Mouse (Mus musculus) intestine, postnatal 0 days (tissue): Measurements from ENCODE around the gene Taf3. TPM values are rescaled to one million over a fixed set of nuclear protein-coding genes. Genes with fewer than 3 reads are reported as not detected.

ENCODE experiments used
- ATAC-seq: fragments of 200-750 bp; cut with Nextera tagmentation; 2 replicates; pipeline ENCODE4 v1.8.0; 2017; ENCODE audit warnings: mild to moderate bottlenecking, moderate TSS enrichment, moderate library complexity
- H3K27ac ChIP-seq: fragments of 300-500 bp; sonication (generic); 2 replicates; pipeline ENCODE4 v1.5.1; 2014; ENCODE audit warnings: mild to moderate bottlenecking, low read depth, low read length, moderate library complexity
- H3K27me3 ChIP-seq: fragments of 300-500 bp; sonication (generic); replicated peaks from 2 replicates; pipeline ENCODE4 v1.6.1; 2014; ENCODE audit warnings: low read length, mixed read lengths; ENCODE audit not compliant: control insufficient read depth, insufficient read depth
- H3K36me3 ChIP-seq: fragments of 300-500 bp; sonication (generic); 2 replicates; pipeline ENCODE4 v1.6.1; 2014; ENCODE audit warnings: mild to moderate bottlenecking, moderate library complexity; ENCODE audit not compliant: control insufficient read depth, insufficient read depth
- H3K4me1 ChIP-seq: fragments of 300-500 bp; sonication (generic); replicated peaks from 2 replicates; pipeline ENCODE4 v1.6.1; 2014; ENCODE audit warnings: antibody characterized with exemption, low read length, mixed read lengths; ENCODE audit not compliant: control insufficient read depth, insufficient read depth
- H3K4me2 ChIP-seq: fragments of 300-500 bp; sonication (generic); replicated peaks from 2 replicates; pipeline ENCODE4 v1.6.1; 2014; ENCODE audit warnings: low read depth, mild to moderate bottlenecking, moderate library complexity
- H3K4me3 ChIP-seq: fragments of 300-500 bp; sonication (generic); 2 replicates; pipeline ENCODE4 v1.5.1; 2014; ENCODE audit warnings: low read depth, low read length
- H3K9ac ChIP-seq: fragments of 300-500 bp; sonication (generic); 2 replicates; pipeline ENCODE4 v1.6.1; 2014; ENCODE audit warnings: mild to moderate bottlenecking, low read depth, low read length
- H3K9me3 ChIP-seq: fragments of 300-500 bp; sonication (generic); 2 replicates; pipeline ENCODE4 v1.6.1; 2016; ENCODE audit warnings: mixed run types; ENCODE audit not compliant: control insufficient read depth
- CTCF ChIP-seq: sonication (generic); IDR thresholded peaks from 2 replicates; pipeline ENCODE4 v1.5.1; 2016; ENCODE audit warnings: low read depth, mild to moderate bottlenecking, control low read depth, antibody characterized with exemption, moderate library complexity
- WGBS: fragments of 180-500 bp; shearing (Covaris S2); extraction: QIAGEN DNeasy Blood & Tissue Kit; methylation state at CpG from one replicate; pipeline ENCODE4 v1.1.7; 2014; 5-methylcytosine and 5-hydroxymethylcytosine counted together
- polyA plus RNA-seq: library from polyadenylated mRNA; unstranded; fragments of >200 nt; fragmentation: Nextera tagmentation; extraction: Ambion mirVana; gene quantifications from 2 replicates; pipeline ENCODE4 v1.2.1, GENCODE M21; 2015

Taf3 gene
- polyA plus RNA-seq, 1 experiment from 2014 or later, result 5.1 TPM

GRCm38 (mm10) chr2:9890906-9891305 is 157.5 kb downstream of the Taf3 start:
- ATAC-seq, result no peak
- Histone ChIP-seq H3K9ac (no peak overlapping the region), H3K4me3 (no peak overlapping the region), H3K27me3 (peaks cover 94% of the 10 kb centered on the region), H3K27ac (no peak overlapping the region), H3K4me2 (no peak overlapping the region), H3K36me3 (no peaks in the 10 kb centered on the region), H3K4me1 (no peaks in the 10 kb centered on the region), H3K9me3 (no peaks in the 10 kb centered on the region)
- WGBS, result 6% methylated on average over 5 of the region's 5 CpGs
- TF ChIP-seq CTCF, result no peak

DNA sequence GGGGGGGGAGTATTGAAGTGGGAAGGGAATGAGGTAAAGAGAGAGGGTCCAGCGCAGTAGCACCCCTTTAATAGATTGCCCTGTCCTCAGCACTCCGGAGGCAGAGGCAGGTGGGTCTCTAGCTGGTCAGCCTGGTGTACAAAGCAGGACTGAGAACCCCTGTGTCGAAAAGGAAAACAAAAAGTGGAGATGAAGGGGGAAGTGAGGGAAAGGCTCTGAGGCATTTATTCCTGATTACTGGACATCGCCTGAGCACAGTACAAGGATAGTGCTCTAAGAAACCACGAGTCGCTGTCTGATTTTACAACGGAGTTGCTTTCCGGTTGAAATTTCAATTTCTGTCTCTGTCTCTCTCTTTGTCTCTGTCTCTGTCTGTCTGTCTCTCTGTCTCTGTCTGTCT is 158.1 kb downstream of the Taf3 start:
- 6% methylated on average over 8 of the region's 8 CpGs for WGBS
- TF ChIP-seq CTCF, result no peak

DNA sequence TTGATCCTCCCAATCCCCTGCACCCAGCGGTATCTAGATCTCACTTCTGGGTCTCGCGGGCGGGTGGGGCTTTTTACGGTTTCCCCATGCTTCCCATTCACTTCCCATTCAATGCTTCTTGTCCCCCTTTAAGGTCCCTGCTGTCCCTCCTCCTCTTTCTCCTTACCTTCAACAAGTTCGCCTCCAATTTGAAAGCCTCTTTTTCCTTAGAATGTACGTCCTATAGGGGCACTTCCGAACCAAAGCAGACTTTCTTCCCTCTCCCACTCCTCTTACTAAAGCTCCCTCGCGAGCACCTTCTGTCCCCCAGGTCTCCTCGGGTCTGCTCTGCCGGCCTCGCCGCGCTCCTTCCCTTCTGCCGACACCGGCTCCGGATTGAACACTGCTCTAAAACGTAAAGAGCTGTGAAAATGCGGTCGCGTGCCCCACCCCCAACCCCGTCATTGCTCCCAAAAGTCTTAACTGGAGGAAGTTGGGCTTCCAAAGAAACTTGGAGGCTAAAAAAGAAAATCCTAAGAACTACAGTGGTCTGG is 158.7 kb downstream of the Taf3 start, which contains the start of gene Gata3:
Gata3 (minus strand) TSS at position 384 of the 533 bp plus-strand sequence.
- TF ChIP-seq CTCF, result no peak
- peaks cover 92% of the 10 kb centered on the region for H3K27me3 ChIP-seq
- no peak within 1 kb of the TSS for H3K9ac ChIP-seq
- WGBS, result 1% methylated on average over 23 of the region's 23 CpGs
- no peaks in the 10 kb centered on the region for H3K4me1 ChIP-seq
- peak within 1 kb of the TSS; percentile 21 for H3K4me3 ChIP-seq
- peak within 1 kb of the TSS; percentile 52 for H3K4me2 ChIP-seq
- no peak; the same call in 1 of the 2 replicates for ATAC-seq
- no peak within 1 kb of the TSS for H3K27ac ChIP-seq
- no peaks in the 10 kb centered on the region for H3K36me3 ChIP-seq
- no peaks in the 10 kb centered on the region for H3K9me3 ChIP-seq

More for the DNA sequence above, 158.1 kb downstream of the Taf3 start:
- no peaks in the 10 kb centered on the region for H3K9me3 ChIP-seq
- ATAC-seq, result no peak
- peaks cover 92% of the 10 kb centered on the region for H3K27me3 ChIP-seq
- H3K9ac ChIP-seq, result no peak overlapping the region
- H3K4me1 ChIP-seq, result no peaks in the 10 kb centered on the region
- no peak overlapping the region for H3K4me3 ChIP-seq
- no peaks in the 10 kb centered on the region for H3K36me3 ChIP-seq
- H3K4me2 ChIP-seq, result no peak overlapping the region
- H3K27ac ChIP-seq, result no peak overlapping the region

- Histone ChIP-seq H3K27me3 (peaks cover 92% of the 10 kb centered on the region), H3K9me3 (no peaks in the 10 kb centered on the region), H3K9ac (no peak within 1 kb of the TSS), H3K27ac (no peak within 1 kb of the TSS), H3K4me1 (no peaks in the 10 kb centered on the region), H3K36me3 (no peaks in the 10 kb centered on the region), H3K4me2 (peak within 1 kb of the TSS; percentile 52), H3K4me3 (peak within 1 kb of the TSS; percentile 21)
- peak; percentile 81 for ATAC-seq
- TF ChIP-seq CTCF, result peak; percentile 77
- WGBS, result 1% methylated on average over 30 of the region's 30 CpGs
Measured at GRCm38 (mm10) chr2:9888913-9889650, 159.3 kb downstream of the Taf3 start, which contains the start of gene 9230102O04Rik. 9230102O04Rik (minus strand) TSS chr2:9889540.

GRCm38 (mm10) chr2:9887636-9888035 is 160.8 kb downstream of the Taf3 start:
- Histone ChIP-seq H3K4me3 (no peak overlapping the region), H3K4me2 (no peak overlapping the region), H3K36me3 (no peaks in the 10 kb centered on the region), H3K9me3 (no peaks in the 10 kb centered on the region), H3K27ac (no peak overlapping the region), H3K9ac (no peak overlapping the region), H3K4me1 (no peaks in the 10 kb centered on the region), H3K27me3 (peaks cover 92% of the 10 kb centered on the region)
- TF ChIP-seq CTCF, result no peak
- ATAC-seq, result no peak
- WGBS, result under 1% methylated on average over 7 of the region's 7 CpGs

- Histone ChIP-seq H3K27ac (no peak overlapping the region), H3K9ac (no peak overlapping the region), H3K4me1 (no peaks in the 10 kb centered on the region), H3K4me2 (no peak overlapping the region), H3K27me3 (peaks cover 92% of the 10 kb centered on the region), H3K36me3 (no peaks in the 10 kb centered on the region), H3K4me3 (no peak overlapping the region), H3K9me3 (no peaks in the 10 kb centered on the region)
- TF ChIP-seq CTCF, result no peak
- ATAC-seq, result no peak
- 4% methylated on average over 7 of the region's 7 CpGs for WGBS
Measured at GRCm38 (mm10) chr2:9886921-9887610, 161.3 kb downstream of the Taf3 start.
